Mouse (Mus musculus): Measurements from ENCODE around the gene Erbb3.
"Not testable (repeated sequence)": the region's sequence is repeated elsewhere in the genome, so short reads cannot be mapped to it uniquely, and the experiment has no call there.

Erbb3 gene

DNA sequence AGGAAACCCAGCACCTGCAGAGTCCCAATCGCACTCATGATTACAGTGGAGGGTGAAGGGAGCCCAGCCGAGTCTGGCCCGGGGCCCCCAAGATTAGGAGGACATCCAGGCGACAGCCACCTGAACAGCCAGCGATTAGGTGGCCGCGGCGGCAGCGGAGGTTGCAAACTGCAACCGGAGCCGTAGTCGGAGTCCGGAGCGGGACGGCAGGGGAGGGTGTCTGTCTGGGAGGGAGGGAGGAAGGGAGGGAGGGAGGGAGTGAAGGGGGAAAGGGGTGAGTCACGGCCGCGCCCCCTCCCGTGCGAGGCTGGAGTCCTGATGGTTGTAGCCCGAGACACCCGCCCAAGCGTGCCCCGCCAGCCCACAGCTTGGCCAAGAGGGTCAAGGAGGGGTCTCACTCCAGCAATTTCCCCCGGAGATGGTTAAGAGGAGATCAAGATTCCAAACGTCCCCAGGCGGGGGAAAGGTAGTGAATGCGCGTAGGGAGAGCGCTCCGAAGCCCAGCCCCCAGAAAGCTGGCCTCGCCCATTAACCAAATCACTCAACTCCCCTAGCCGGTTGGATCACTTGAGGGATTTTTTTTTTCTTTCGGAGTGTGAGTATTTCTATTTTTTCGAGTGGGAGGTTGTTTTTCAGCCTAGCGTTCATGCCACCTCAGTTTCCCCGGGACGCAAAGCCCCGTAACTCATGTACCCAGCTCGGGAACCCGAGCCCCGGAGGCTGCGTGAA lies at the start of gene Erbb3:
Gene Erbb3 (minus strand): TSS at position 189 of the 729 bp plus-strand sequence.
- DNase-seq (ENCODE audit: low read depth in 2 of 2, low spot score in 2 of 2) = peak in 1 of 2 experiments; percentile 31

DNA sequence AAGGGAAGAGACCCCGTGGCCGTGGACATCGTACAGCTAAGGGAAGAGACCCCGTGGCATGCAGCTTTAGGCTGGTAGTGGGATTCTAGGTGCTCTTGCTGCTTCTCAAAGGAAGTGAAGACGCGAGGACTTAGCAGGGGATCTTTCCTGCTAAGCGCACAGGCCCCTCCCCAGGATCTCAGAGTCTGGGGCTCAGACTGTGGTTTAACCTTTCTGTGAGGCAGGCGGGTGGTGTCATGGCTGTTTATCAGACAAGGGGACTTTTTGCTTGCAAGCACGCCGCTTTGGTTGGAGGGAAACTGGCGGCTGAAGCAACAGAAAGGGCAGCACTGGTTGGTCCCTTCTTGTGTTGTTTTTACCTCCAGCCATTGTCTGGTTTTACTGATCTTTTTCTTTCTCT lies 47.6 kb upstream of the Erbb3 start:
- DNase-seq (ENCODE audit: low read depth in 2 of 2, low spot score in 2 of 2) = peak; percentile 64 to 68

DNA sequence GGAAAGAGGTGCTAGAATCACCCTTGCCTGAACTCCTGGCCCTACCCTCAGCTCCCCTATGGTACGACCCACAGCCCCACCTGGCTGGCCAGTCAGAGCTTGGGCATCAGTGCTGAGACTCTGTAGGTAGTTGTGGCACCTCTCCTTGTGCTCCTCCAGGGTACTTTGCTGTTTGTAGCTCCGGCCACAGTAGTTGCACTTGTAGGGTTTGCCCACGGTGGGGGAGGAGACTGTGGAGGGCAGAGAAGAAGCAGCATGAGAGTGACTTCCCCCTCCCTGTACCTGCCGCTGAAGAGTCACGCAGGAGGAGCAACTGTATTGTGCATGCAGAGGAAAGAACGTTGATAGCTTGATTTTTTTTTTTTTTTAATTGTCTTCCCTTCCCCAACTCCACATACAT lies 47.1 kb upstream of the Erbb3 start:
- peak; percentile 21 to 56 for DNase-seq (ENCODE audit: low read depth in 2 of 2, low spot score in 2 of 2)

DNA sequence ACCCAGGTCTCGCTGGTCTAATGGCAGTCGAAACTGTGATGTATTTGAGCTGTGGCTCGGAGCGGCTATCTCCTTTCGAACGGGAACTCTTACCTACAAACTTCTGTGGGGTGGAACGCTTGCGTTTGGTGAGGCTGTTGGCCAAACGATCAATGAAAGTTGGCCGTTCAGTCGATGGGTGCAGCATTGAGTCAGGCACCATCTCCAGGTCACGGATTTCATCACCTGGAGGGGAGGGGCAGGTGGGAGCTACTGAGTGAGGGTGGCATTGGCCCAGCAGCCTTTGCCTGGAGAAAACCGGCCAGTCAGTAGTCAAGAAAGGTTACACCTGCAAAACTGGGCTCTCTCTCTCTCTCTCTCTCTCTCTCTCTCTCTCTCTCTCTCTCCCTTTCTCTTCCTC lies 46.2 kb upstream of the Erbb3 start:
- no peak for DNase-seq (ENCODE audit: low read depth in 2 of 2, low spot score in 2 of 2)

DNA sequence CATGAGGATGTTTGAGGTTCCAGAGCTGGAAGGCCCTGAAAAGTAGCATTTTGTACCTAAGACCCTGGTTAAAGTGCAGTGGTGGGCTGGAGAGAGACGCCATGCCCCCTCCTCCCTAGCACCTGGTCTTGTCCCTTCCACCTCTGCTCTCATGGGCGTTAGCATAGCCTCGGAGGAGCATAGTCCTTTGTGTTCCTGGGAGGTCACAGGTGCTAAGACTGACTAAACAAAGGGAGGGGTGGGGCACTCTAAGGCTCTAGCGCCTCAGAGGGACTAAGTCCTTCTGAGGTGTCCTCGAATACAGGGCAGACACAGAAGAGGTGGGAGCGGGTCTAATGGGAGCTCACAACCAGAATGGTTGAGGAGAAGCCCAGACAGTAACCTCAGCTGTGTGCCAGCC lies 42.1 kb upstream of the Erbb3 start:
- DNase-seq (ENCODE audit: low read depth in 2 of 2, low spot score in 2 of 2) = no peak

DNA sequence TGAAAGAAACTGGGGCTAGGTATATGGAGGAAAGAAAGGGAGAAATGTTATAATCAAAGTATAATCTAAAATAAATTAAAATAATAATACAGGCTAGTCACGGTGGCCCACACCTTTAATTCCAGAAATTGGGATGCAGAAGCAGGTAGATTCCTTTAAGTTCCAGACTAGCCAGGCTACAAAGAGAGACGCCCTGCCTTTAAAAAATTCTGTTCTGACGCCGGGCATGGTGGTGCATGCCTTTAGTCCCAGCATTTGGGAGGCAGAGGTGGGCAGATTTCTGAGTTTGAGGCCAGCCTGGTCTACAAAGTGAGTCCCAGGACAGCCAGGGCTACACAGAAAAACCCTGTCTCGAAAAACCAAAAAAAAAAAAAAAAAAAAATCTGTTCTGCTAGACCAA lies 40.9 kb upstream of the Erbb3 start:
- not testable (repeated sequence) for DNase-seq (ENCODE audit: low read depth in 2 of 2, low spot score in 2 of 2)

DNA sequence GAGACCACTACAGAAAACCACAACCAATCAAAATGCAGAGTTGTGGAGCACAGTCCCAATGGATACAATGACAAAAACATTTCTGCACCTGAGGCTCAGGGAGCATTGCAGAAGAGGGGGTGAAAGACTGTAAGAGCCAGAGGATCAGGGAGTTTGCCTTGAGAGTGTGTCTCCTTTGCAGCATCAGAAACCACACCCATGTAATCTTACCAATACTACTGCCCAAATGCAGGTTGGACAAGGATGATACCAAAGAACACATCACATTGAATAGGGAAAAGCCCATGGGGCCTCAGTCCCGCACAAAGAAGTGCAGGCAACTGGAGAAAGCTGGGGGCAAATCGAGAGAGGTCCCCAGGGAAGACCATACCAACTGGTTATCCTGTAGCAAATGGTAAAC lies 40.3 kb upstream of the Erbb3 start:
- no peak for DNase-seq (ENCODE audit: low read depth in 2 of 2, low spot score in 2 of 2)

DNA sequence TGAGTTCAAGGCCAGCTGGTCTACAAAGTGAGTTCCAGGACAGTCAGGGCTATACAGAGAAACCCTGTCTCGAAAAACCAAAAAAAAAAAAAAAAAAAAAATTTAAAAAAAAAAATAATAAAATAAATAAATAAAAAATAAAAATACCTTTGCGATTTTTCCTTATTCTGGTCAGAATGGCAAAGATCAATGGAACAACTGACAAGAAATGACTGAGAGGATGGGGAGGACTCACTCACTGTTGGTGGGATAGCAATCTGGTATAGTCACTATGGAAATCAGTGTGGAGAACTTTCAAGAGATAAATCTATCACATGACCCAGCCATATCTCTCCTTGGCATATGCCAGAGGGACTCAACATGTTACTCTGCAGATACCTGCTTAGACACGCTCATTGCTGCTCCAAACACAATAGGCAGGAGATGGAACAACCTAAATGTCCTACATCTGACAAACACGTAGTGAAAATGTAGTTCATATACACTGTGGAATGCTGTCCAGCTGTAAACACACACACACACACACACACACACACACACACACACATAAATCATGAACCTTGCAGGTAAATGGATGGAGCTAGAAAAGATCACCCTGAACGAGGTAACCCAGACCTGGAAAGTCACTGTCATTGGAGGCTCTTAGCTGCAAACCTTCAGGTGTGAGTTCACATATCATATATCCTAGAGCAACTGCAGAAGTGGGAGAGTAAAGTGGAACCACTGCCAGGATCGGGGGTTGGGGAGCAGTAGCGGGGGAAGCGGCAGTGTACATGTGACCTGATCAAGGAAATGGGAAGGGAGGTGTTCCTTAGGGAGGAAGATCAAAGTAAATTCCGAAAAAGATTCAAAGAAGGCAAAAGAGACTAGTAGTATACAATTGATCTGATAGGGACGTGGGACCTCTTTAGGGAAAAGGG lies 38.2 kb upstream of the Erbb3 start:
- DNase-seq (ENCODE audit: low read depth in 2 of 2, low spot score in 2 of 2) = no peak

DNA sequence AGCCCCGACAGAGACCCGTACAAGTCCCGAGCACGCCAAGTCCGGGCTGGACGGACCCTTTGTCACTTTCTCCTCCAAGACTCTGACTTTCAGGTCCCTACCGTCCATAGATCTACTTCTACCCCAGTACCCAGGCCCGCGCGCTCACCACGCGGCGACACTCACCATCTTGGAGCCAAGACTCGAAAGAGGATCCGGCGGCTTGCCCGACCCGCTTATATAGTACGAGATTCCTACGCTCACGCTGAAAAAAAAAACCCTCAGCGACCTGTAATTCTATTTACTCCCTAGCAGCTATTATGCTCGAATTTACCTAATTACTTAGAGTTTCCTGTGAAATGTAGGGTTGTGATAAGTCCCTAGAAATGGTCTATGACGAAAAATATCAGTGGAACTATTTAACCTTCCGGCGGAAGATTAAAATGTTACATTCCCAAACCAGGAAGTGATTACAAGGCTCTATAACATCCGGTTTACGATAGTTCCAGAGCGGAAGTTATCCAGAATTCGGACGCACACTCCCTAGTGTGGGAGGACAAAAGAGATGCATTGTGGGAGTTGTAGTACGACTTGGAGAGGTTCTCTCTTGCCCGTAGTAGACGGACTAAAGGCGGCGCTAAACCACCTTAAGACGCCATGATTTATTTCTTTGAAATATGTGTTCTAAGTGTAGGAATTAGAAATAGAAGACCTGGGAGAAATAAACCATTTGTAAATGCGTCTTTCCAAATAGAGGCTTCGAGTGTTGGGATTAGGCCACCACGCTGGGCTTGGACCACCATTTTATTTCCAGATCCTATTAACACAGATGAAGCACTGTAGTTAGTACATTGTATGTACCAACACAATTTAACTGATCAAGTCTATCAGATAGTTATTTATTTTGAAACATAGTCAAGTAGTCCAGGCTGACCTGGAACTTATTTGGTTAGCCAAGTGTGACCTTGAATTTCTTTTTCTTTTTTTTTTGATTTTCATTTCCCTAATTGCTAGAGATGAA lies 37.2 kb upstream of the Erbb3 start, which contains the start of gene Rps26:
Gene Rps26 (minus strand): TSS at position 437 of the 1,000 bp plus-strand sequence.
- peak; percentile 88 to 90 for DNase-seq (ENCODE audit: low read depth in 2 of 2, low spot score in 2 of 2)

DNA sequence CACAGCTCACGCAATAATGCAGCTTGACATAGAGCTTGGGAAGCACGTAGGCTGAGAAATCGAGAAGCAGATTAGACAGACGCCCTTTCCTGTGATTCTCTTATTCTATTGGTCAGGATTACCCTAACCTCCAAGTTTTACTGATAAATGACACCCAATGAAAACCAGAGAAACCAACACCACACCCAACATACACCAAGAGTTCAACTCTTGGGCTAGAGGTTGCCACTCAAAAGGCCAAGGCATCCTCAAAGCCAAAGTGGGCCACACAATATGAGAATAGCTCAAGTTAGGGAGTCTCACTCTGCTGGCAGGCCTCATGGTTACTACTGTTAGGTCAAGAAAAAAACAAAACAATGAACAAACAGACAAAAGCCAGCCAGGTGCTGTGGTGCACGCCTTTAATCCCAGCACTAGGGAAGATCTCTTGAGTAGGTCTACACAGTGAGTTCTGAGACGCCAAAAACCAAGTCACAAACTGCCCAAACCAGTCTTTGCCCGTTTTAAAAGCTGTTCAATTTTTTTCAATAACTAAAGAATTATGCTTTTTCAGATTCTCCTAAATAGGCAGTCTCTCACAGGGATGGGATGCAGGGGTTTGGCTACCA lies 35.9 kb upstream of the Erbb3 start:
- no peak for DNase-seq (ENCODE audit: low read depth in 2 of 2, low spot score in 2 of 2)

DNA sequence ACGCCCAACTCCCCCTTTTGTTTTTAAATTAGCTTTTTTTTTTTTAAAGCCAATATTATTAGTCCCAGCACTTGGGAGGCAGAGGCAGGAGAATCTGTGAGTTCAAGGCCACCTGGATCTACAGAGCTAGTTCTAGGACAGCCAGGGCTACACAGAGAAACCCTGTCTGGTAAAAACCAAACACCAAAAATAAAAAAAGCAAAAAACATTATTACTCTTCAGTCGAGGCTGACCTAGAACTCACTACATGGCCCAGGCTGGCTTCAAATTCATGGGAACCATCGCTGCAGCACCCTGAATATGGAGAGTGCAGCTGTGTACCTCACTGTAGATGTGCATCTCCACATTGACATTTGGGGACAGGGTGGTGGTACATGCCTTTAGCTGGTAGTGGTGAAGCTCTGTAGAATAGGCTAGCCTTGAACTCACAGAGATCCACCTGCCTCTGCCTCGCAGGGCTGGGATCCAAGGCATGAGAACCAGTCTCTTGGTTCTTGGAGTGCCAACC lies 33.7 kb upstream of the Erbb3 start:
- DNase-seq (ENCODE audit: low read depth in 2 of 2, low spot score in 2 of 2) = not testable (repeated sequence)

DNA sequence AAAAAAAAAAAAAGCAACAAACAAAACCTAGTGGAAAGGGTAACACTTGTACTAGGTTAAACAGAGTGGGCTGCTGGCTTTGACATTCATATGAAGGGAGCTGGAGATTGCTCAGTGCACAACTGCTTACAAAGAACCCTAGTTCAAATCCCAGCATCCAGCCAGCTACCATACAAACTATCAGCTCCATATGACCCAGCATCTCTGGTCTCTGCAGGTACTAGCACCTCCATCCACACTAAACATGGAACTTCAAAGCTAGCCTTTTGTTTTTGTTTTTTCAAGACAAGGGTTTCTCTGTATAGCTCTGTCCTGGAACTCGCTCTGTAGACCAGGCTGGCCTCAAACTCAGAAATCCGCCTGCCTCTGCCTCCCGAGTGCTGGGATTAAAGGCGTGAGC lies 33.2 kb upstream of the Erbb3 start:
- no peak for DNase-seq (ENCODE audit: low read depth in 2 of 2, low spot score in 2 of 2)

DNA sequence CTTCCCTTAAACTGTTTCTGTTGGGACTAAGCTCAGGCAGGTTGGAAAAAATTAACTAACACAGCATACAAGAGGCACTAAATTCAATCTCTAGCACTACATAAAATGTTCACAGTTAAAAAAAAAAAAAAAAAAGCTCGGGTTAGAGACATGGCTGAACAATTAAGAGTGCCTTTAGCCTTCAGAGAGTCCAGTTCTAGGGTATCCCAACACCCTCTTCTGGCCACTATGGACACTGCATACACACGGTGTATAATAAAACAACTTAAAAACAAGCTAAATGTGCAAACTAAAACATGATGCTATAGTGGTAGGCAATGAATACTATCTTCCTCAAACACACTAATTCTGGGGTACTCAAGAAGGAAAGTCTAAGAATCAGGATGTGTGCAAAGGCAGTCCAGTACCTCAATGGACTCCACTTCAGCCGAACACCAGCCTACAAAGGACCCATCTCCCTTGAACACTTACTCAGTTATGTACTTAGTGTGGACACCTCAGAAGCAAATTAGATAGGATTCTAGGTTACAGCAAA lies 32.6 kb upstream of the Erbb3 start:
- no peak for DNase-seq (ENCODE audit: low read depth in 2 of 2, low spot score in 2 of 2)

DNA sequence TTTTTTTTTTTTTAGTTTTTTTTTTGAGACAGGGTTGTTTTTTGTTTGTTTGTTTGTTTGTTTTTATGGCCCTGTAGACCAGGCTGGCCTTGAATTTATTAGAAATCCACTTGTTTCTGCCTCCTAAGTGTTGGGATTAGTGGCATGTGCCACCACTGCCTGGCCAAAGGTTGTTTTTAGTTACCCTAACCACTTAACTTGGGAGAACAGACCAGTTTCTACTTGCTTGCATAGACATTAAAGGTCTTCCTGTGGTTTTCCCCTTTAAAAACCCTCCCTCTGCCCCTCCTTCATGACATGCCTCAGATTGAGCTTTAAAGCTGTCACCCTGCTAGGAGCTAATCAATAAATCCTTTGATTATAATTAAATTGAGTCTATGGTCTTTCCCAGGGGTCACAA lies 30.8 kb upstream of the Erbb3 start:
- DNase-seq (ENCODE audit: low read depth in 2 of 2, low spot score in 2 of 2) = no peak

DNA sequence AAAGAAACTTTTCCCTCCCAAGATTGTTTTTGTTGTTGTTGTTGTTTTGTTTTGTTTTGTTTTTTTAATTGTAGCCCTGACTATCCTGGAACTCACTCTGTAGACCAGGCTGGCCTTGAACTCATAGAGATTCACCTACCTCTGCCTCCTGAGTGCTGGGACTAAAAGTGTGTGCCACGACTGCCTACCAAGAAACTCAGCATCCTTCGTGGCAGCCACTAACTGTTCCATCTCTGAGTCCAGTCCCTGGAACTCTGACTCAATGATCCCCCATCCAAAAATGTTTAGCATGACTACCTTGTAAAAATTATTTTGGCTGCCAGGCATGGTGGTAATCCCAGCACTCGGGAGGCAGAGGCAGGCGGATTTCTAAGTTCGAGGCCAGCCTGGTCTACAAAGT lies 29.7 kb upstream of the Erbb3 start:
- DNase-seq (ENCODE audit: low read depth in 2 of 2, low spot score in 2 of 2) = not testable (repeated sequence)

DNA sequence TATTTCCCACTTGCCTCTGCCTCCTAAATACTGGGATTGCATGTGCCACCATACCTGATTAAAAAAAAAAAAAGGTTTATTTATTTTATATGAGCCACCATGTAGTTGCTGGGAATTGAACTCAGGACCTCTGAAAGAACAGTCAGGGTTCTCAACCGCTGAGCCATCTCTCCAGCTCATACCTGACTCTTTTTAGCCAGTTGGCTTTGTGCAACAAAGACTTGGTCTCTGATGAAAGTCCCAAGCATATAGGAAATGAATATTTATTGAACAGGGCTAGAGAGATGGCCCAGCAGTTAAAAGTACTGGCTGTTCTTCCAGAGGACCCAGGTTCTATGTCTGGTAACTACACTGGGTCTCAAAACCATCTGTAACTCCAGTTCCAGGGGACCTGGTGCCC lies 29.1 kb upstream of the Erbb3 start:
- no peak for DNase-seq (ENCODE audit: low read depth in 2 of 2, low spot score in 2 of 2)

DNA sequence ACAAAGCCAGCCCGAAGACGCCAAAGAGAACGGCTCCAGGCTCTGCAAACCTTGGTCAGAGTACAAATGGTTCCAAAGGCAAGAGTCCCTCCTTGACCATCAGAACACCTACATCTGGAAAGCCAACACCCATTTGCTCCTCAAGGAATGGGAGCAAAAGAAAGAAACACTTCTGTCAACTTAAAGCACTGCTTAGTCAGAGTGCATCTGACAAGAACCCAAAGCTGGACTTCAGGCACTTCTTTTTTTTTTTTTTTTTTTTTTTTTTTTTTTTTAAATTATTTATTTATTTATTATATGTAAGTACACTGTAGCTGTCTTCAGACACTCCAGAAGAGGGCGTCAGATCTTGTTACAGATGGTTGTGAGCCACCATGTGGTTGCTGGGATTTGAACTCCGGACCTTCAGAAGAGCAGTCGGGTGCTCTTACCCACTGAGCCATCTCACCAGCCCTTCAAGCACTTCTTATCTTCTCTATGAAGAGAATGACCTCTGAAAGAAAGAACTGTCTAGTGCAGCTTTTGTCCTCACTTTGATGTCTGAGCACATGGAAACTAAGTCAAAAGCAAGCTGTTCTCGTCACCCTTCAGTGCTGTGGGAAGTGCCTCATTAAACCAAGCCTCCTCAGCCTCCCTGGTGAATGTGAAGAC lies 26.5 kb upstream of the Erbb3 start:
- DNase-seq (ENCODE audit: low read depth in 2 of 2, low spot score in 2 of 2) = not testable (repeated sequence)

DNA sequence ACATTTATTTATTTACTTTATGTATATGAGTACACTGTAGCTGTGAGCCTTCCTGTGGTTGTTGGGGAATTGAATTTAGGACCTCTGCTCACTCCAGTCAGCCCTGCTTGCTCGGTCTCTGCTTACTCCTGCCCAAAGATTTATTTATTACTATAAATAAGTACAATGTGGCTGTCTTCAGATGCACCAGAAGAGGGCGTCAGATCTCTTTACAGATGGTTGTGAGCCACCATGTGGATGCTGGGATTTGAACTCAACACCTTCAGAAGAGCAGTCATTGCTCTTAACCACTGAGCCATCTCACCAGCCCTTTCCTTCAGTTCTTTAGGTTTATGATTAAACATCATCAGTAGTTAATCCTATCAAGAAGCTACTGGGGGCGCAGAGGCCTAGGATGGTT lies 25.5 kb upstream of the Erbb3 start:
- no peak for DNase-seq (ENCODE audit: low read depth in 2 of 2, low spot score in 2 of 2)

DNA sequence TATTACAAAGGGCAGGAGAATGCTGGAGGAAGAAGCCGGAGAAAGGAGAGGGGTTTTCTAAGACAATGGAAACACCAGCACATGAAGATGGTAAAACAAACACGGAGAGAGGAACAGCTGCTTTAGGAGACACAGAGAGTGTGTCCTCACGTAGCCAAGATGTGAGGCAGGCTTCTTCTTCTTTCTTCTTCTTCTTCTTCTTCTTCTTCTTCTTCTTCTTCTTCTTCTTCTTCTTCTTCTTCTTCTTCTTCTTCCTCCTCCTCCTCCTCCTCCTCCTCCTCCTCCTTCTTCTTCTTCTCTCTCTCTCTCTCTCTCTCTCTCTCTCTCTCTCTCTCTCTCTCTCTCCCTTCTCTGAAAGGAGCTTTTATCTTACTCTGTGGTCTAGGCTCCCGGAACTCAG lies 24.4 kb upstream of the Erbb3 start:
- not testable (repeated sequence) for DNase-seq (ENCODE audit: low read depth in 2 of 2, low spot score in 2 of 2)

DNA sequence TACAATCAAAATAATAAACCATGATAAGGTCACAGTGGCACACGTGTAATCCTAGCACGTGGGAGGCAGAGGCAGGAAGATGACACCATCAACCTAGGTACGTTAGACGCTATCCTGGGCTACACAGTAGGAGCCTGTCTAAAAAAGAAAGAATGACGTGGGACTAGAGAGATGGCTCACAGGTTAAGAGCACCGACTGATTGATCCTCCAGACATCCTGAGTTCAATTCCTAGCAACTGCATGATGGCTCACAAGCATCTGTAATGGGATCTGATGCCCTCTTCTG lies 23.6 kb upstream of the Erbb3 start:
- no peak for DNase-seq (ENCODE audit: low read depth in 2 of 2, low spot score in 2 of 2)

All from CD8-positive naive resting alpha-beta T cell, adult 2 months (primary cell).